Comparison of ENCODE assay signal across 24 mouse cellular contexts in genomic region chr16:93594448-93594847, GRCm38 (mm10). TPM values are rescaled to one million over a fixed set of nuclear protein-coding genes. Genes with fewer than 3 reads are reported as not detected.
"Had no signal": no experiment of that assay in that cellular context is flagged by ENCODE, and none has a peak within 500 bp of the region (broad histone marks: within the 10 kb centered on the region; RNA-seq: fewer than 3 reads in every experiment).

No protein-coding gene starts in this region.

- H3K4me2 ChIP-seq: lung, embryonic 14.5 days; midbrain, embryonic 13.5 days; neural tube, embryonic 13.5 days; neural tube, embryonic 15.5 days had no signal

- H3K4me1 ChIP-seq: midbrain, embryonic 10.5 days; midbrain, embryonic 13.5 days; neural tube, embryonic 13.5 days; neural tube, embryonic 15.5 days had no signal

- H3K4me3 ChIP-seq: midbrain, embryonic 10.5 days; midbrain, embryonic 13.5 days; myocyte; neural tube, embryonic 13.5 days; neural tube, embryonic 15.5 days had no signal

- H3K27ac ChIP-seq: liver, embryonic 14.5 days; midbrain, embryonic 10.5 days; midbrain, embryonic 13.5 days; neural tube, embryonic 13.5 days; neural tube, embryonic 15.5 days had no signal

- H3K9me3 ChIP-seq: midbrain, embryonic 10.5 days; midbrain, embryonic 13.5 days; neural tube, embryonic 13.5 days; neural tube, embryonic 15.5 days had no signal

- DNase-seq: lung, adult 18-20 months; lung, embryonic 14.5 days; lung, postnatal 10 days; lung, postnatal 4 days; retina, postnatal 1 day; right cerebral cortex, adult 18-20 months; right cerebral cortex, postnatal 25 days; right cerebral cortex, postnatal 4 days; spleen, adult 18-20 months; thymus, adult 18-20 months; thymus, postnatal 14 days; thymus, postnatal 36 days had no signal

- ATAC-seq: midbrain, embryonic 13.5 days; midbrain, embryonic 16.5 days had no signal

- H3K27me3 ChIP-seq: midbrain, embryonic 13.5 days; neural tube, embryonic 13.5 days; neural tube, embryonic 15.5 days had no signal

- H3K9ac ChIP-seq: liver, embryonic 14.5 days; lung, embryonic 14.5 days; midbrain, embryonic 13.5 days; neural tube, embryonic 13.5 days; neural tube, embryonic 15.5 days had no signal

RNA-seq across cellular contexts. Expression of gene Gm5678, which starts 33.4 kb away (rescaled TPM):
- polyA plus RNA-seq: liver, embryonic 14.5 days; liver, embryonic 16.5 days; lung, embryonic 14.5 days; lung, embryonic 16.5 days; midbrain, embryonic 10.5 days; midbrain, embryonic 13.5 days; midbrain, embryonic 16.5 days; myocyte; neural tube, embryonic 11.5 days; neural tube, embryonic 13.5 days; neural tube, embryonic 15.5 days; small intestine, adult 2 months; stomach, embryonic 14.5 days had no signal
